Mouse (Mus musculus) midbrain, embryonic 14.5 days (tissue): ENCODE results near the gene Myo1b. TPM values are rescaled to one million over a fixed set of nuclear protein-coding genes. Genes with fewer than 3 reads are reported as not detected.

Experiments used
- ATAC-seq: fragments of 200-750 bp; cut with Nextera tagmentation; 2 replicates; pipeline ENCODE4 v1.8.0; 2017; ENCODE audit warnings: moderate number of reproducible peaks, moderate library complexity; ENCODE audit not compliant: low FRiP score, low TSS enrichment
- DNase-seq: peaks from one replicate; pipeline ENCODE4 v3.0.0-alpha.2; 2015
- H3K27ac ChIP-seq: fragments of 300-500 bp; sonication (generic); replicated peaks from 2 replicates; pipeline ENCODE4 v1.5.1; 2014; ENCODE audit warnings: mild to moderate bottlenecking, low read depth, low read length, moderate library complexity
- H3K27me3 ChIP-seq: fragments of 300-500 bp; sonication (generic); 2 replicates; pipeline ENCODE4 v1.6.1; 2014; ENCODE audit warnings: low read length, control low read depth, mixed read lengths; ENCODE audit not compliant: control insufficient read depth, insufficient read depth
- H3K36me3 ChIP-seq: fragments of 300-500 bp; sonication (generic); 2 replicates; pipeline ENCODE4 v1.6.1; 2014; ENCODE audit warnings: low read length, control low read depth; ENCODE audit not compliant: control insufficient read depth, insufficient read depth
- H3K4me1 ChIP-seq: fragments of 300-500 bp; sonication (generic); 2 replicates; pipeline ENCODE4 v1.6.1; 2014; ENCODE audit warnings: mild to moderate bottlenecking, antibody characterized with exemption, low read length, control low read depth; ENCODE audit not compliant: control insufficient read depth, insufficient read depth
- H3K4me2 ChIP-seq: fragments of 300-500 bp; sonication (generic); 2 replicates; pipeline ENCODE4 v1.6.1; 2014; ENCODE audit warnings: mild to moderate bottlenecking, low read length, moderate library complexity
- H3K4me3 ChIP-seq: fragments of 300-500 bp; sonication (generic); replicated peaks from 2 replicates; pipeline ENCODE4 v1.5.1; 2014; ENCODE audit warnings: low read depth, low read length
- H3K9ac ChIP-seq: fragments of 300-500 bp; sonication (generic); replicated peaks from 2 replicates; pipeline ENCODE4 v1.6.1; 2014; ENCODE audit warnings: mild to moderate bottlenecking, low read length, moderate library complexity
- H3K9me3 ChIP-seq: fragments of 300-500 bp; sonication (generic); 2 replicates; pipeline ENCODE4 v1.6.1; 2016; ENCODE audit warnings: low read length, control low read depth, mixed read lengths; ENCODE audit not compliant: control insufficient read depth
- WGBS: fragments of 180-500 bp; shearing (Covaris S2); extraction: QIAGEN DNeasy Blood & Tissue Kit; methylation state at CpG from one replicate; pipeline ENCODE4 v1.1.7; 2014; 5-methylcytosine and 5-hydroxymethylcytosine counted together
- polyA plus RNA-seq: library from polyadenylated mRNA; unstranded; fragments of >200 nt; fragmentation: Nextera tagmentation; extraction: Ambion mirVana; gene quantifications from 2 replicates; pipeline ENCODE4 v1.2.1, GENCODE M21; 2014

Gene Myo1b
- polyA plus RNA-seq, 1 experiment from 2014 or later, result 93.1 TPM

- WGBS, result 90% methylated on average over 12 of the region's 12 CpGs
- no peak overlapping the region for H3K27ac ChIP-seq
- H3K4me1 ChIP-seq, result no peaks in the 10 kb centered on the region
- H3K27me3 ChIP-seq, result no peaks in the 10 kb centered on the region
- H3K9ac ChIP-seq, result no peak overlapping the region
- DNase-seq (no peak), ATAC-seq (no peak)
- no peaks in the 10 kb centered on the region for H3K9me3 ChIP-seq
- no peak overlapping the region for H3K4me3 ChIP-seq
- H3K36me3 ChIP-seq, result peaks cover 70% of the 10 kb centered on the region
- H3K4me2 ChIP-seq, result no peak overlapping the region
Measured at GRCm38 (mm10) chr1:51769815-51770503, 145.9 kb downstream of the Myo1b start.

- H3K9ac ChIP-seq, result no peak overlapping the region
- ATAC-seq (no peak), DNase-seq (no peak)
- no peaks in the 10 kb centered on the region for H3K4me1 ChIP-seq
- H3K36me3 ChIP-seq, result peaks cover 54% of the 10 kb centered on the region
- no peak overlapping the region for H3K4me3 ChIP-seq
- H3K27me3 ChIP-seq, result no peaks in the 10 kb centered on the region
- no peak overlapping the region for H3K4me2 ChIP-seq
- H3K9me3 ChIP-seq, result no peaks in the 10 kb centered on the region
- no peak overlapping the region for H3K27ac ChIP-seq
- 97% methylated on average over 4 of the region's 4 CpGs for WGBS
Measured at GRCm38 (mm10) chr1:51766271-51766670, 149.6 kb downstream of the Myo1b start.

- Histone ChIP-seq H3K36me3 (peaks cover 46% of the 10 kb centered on the region), H3K4me2 (no peak overlapping the region), H3K27me3 (no peaks in the 10 kb centered on the region), H3K27ac (no peak overlapping the region), H3K9me3 (no peaks in the 10 kb centered on the region), H3K4me3 (no peak overlapping the region), H3K9ac (no peak overlapping the region), H3K4me1 (no peaks in the 10 kb centered on the region)
- no peak for ATAC-seq
- DNase-seq, result no peak
- WGBS, result 84% methylated on average over 5 of the region's 5 CpGs
Measured at GRCm38 (mm10) chr1:51765156-51765555, 150.7 kb downstream of the Myo1b start.

- no peaks in the 10 kb centered on the region for H3K4me1 ChIP-seq
Measured at GRCm38 (mm10) chr1:51759657-51760056, 156.2 kb downstream of the Myo1b start.

GRCm38 (mm10) chr1:51758326-51759109 lies 157.4 kb downstream of the Myo1b start:
- Histone ChIP-seq H3K27ac (no peak overlapping the region), H3K4me2 (no peak overlapping the region), H3K27me3 (no peaks in the 10 kb centered on the region), H3K4me1 (no peaks in the 10 kb centered on the region), H3K4me3 (no peak overlapping the region), H3K9me3 (no peaks in the 10 kb centered on the region), H3K9ac (no peak overlapping the region), H3K36me3 (peaks cover 62% of the 10 kb centered on the region)
- peak; percentile 9 for DNase-seq
- ATAC-seq, result no peak
- WGBS, result 75% methylated on average over 15 of the region's 15 CpGs

More at GRCm38 (mm10) chr1:51759657-51760056, 156.2 kb downstream of the Myo1b start:
- H3K4me3 ChIP-seq, result no peak overlapping the region
- H3K9me3 ChIP-seq, result no peaks in the 10 kb centered on the region
- no peak overlapping the region for H3K4me2 ChIP-seq
- H3K36me3 ChIP-seq, result peaks cover 52% of the 10 kb centered on the region
- 81% methylated on average over 6 of the region's 6 CpGs for WGBS
- H3K27me3 ChIP-seq, result no peaks in the 10 kb centered on the region
- ATAC-seq (no peak), DNase-seq (no peak)
- H3K27ac ChIP-seq, result no peak overlapping the region
- no peak overlapping the region for H3K9ac ChIP-seq

- Histone ChIP-seq H3K4me3 (no peak overlapping the region), H3K9me3 (no peaks in the 10 kb centered on the region), H3K4me2 (no peak overlapping the region), H3K9ac (no peak overlapping the region), H3K36me3 (peaks cover 55% of the 10 kb centered on the region), H3K27me3 (no peaks in the 10 kb centered on the region), H3K27ac (no peak overlapping the region), H3K4me1 (no peaks in the 10 kb centered on the region)
- 96% methylated on average over 6 of the region's 6 CpGs for WGBS
- no peak for ATAC-seq
- no peak for DNase-seq
Measured at GRCm38 (mm10) chr1:51753621-51754020, 162.2 kb downstream of the Myo1b start.

- no peak for ATAC-seq
- H3K4me3 ChIP-seq, result no peak overlapping the region
- no peak overlapping the region for H3K27ac ChIP-seq
- DNase-seq, result no peak
- no peak overlapping the region for H3K9ac ChIP-seq
- no peak overlapping the region for H3K4me2 ChIP-seq
- no peaks in the 10 kb centered on the region; the same call in 1 of the 2 replicates for H3K4me1 ChIP-seq
- H3K9me3 ChIP-seq, result no peaks in the 10 kb centered on the region
- peaks cover 35% of the 10 kb centered on the region for H3K36me3 ChIP-seq
- H3K27me3 ChIP-seq, result no peaks in the 10 kb centered on the region
- WGBS, result 83% methylated on average over 10 of the region's 10 CpGs
Measured at GRCm38 (mm10) chr1:51751006-51751405, 164.9 kb downstream of the Myo1b start.

- 91% methylated on average over 2 of the region's 2 CpGs for WGBS
- Histone ChIP-seq H3K27me3 (no peaks in the 10 kb centered on the region), H3K4me3 (no peak overlapping the region), H3K9me3 (no peaks in the 10 kb centered on the region), H3K4me2 (no peak overlapping the region), H3K9ac (no peak overlapping the region), H3K27ac (no peak overlapping the region), H3K4me1 (no peaks in the 10 kb centered on the region; the same call in 1 of the 2 replicates), H3K36me3 (peaks cover 14% of the 10 kb centered on the region; the same call in 1 of the 2 replicates)
- ATAC-seq (no peak), DNase-seq (no peak)
Measured at GRCm38 (mm10) chr1:51748306-51748705, 167.6 kb downstream of the Myo1b start.
